Mouse (Mus musculus): ENCODE measurements at regions not wholly inside any gene's neighbourhood (a gene's known extent, or its start where the extent isn't known, plus 50 kb on each side); places are given as distances from the start of the nearest gene placed in this dataset.

- 76% methylated on average over 1 of the region's 1 CpGs for WGBS
- no peaks in the 10 kb centered on the region for H3K4me1 ChIP-seq
Measured at GRCm38 (mm10) chr11:40846586-40846985, 91.5 kb upstream of the Ccng1 start.

DNA sequence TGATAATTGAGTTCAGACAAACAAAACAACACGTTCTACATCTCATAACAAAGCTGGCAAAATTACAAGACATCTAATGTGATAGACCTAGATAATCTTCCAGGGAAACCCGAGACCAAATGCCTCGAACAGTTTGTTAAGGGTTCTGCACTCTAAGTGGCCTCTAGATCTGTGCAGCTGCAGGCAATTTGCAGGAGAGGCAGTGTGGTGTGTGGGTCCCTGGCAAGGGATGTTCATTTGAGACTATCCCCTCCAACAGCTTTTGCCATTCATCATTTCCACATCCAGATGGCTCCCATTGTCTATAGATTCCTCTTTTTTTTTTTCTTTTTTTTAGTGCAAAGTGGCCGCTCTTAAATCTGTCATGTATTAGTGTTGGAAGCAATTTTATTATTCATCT, 80.3 kb upstream of the Ccng1 start:
- 72% methylated on average over 4 of the region's 4 CpGs for WGBS
- Histone ChIP-seq H3K4me1 (no peaks in the 10 kb centered on the region), H3K27ac (replicated peaks) (no peak overlapping the region), H3K9me3 (replicated peaks) (no peaks in the 10 kb centered on the region), H3K27me3 (ENCODE audit: low read depth, poor library complexity, severe bottlenecking) (no peaks in the 10 kb centered on the region), H3K36me3 (no peaks in the 10 kb centered on the region), H3K4me3 (no peak overlapping the region)
- no peak for DNase-seq (ENCODE audit: low spot score)

More at GRCm38 (mm10) chr11:40846586-40846985, 91.5 kb upstream of the Ccng1 start:
- Histone ChIP-seq H3K36me3 (no peaks in the 10 kb centered on the region), H3K4me3 (no peak overlapping the region), H3K9me3 (replicated peaks) (no peaks in the 10 kb centered on the region), H3K27ac (replicated peaks) (no peak overlapping the region), H3K27me3 (ENCODE audit: low read depth, poor library complexity, severe bottlenecking) (no peaks in the 10 kb centered on the region)
- no peak for DNase-seq (ENCODE audit: low spot score)
